Mouse (Mus musculus) adrenal gland, postnatal 25 days (tissue): ENCODE data around the gene Atp1a2. TPM values are rescaled to one million over a fixed set of nuclear protein-coding genes. Genes with fewer than 3 reads are reported as not detected.

Source experiments
- DNase-seq: peaks from one replicate; pipeline ENCODE4 v3.0.0; 2021; ENCODE audit warnings: mixed read lengths
- total RNA-seq: library from RNA; stranded (reverse); gene quantifications from 2 replicates; pipeline ENCODE4 v1.2.3, GENCODE M21; 2021

The Atp1a2 gene
- total RNA-seq, 1 experiment from 2014 or later: 110 TPM

DNA sequence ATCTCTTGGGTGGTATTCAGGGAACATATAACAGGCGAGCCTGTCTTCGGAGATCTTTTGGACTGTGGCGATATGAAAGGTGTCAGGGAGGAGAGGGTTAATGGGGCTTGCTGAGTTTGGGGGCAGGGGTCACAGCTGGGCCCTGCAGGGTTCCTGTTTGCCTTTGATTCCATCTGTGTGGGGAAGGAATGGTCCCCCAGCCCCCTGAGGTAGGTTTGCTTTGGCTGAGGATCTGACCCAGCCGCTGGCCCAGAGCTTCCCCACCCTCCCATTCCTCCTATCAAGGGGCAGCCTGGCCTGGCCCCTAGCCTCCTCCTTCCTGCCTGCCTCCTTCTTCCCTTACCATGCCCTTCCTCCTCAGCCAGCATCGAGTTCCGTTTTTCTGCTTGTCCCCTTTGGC lies 5.0 kb upstream of the Atp1a2 start:
- no peak for DNase-seq

DNA sequence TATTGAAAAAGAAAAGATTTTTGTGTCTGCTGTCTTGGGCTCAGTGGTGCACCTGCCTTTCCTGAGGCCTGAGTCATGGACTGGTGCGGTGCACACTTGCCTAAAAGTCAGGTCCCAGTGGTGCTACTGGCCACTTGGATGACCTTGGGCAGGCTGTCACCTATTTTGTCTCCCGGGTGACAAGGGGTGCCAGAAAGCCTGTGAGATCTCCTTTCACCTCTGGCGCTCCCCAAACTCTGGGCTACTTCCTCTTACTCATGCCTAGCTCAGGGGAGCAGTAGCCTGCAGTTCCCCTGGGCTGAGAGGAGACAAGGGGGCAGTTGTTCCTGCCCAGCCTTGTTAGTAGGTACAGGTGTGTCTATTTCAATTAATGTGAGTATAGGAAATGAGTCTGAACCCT lies 4.4 kb upstream of the Atp1a2 start:
- DNase-seq: no peak

DNA sequence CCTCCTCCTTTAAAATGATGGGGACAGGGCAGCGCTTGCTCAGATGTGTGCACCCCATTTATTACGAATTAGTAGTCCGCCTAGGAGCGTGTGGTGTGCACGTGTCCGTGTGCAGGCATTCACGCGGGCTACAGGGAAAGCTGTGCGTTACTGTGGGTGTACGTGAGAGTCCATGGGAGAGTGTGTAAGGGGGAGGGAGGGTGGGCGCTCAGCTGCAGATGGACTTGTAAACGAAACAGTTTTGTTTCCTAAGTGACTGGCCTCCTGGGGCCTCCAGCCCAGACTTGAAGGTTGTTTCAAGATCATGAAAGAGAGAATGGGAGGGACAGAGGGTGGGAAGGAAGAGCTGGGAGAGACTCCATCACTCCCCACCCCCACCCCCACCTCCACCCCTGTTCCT lies 3.3 kb upstream of the Atp1a2 start:
- no peak for DNase-seq

DNA sequence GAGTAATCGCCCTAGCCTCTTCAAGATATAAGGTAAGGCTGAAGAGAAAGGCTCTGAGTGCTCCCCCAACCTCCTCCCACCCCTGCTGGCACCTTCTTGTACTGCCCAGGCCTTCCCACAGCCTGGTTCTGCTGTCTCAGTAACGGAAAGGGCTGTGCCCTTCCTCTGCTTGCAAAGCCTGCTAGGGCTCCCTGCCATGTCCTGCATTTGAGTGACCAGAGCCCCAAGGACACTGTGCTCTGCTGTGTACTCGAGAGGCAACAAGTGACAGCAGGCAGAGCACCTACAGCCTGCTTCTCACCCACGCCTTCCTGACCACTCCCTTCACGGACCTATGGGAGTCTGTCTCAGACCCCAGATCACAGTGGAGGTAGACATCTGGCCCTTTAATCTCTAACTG lies 2.4 kb upstream of the Atp1a2 start:
- peak; percentile 62 for DNase-seq

DNA sequence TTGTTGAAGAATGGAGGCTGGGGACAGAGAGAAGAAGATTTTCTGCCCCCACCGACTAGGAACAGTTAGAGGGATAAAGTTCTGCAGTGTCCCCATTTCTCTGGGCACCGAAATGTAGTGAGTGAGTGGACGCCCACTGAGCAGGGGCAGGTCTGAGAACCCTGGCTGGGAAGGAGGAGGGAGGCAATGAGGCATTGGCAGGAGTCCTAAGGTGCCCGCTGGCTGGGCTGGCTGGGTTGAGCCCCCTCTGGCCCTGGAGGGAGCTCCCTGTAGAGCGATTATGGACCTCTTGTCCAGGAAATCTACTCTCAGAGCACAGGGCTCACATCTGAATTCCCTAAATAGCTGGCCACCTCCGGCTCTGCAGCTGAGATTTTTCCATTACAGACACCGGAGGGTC lies 1.7 kb upstream of the Atp1a2 start:
- no peak for DNase-seq

DNA sequence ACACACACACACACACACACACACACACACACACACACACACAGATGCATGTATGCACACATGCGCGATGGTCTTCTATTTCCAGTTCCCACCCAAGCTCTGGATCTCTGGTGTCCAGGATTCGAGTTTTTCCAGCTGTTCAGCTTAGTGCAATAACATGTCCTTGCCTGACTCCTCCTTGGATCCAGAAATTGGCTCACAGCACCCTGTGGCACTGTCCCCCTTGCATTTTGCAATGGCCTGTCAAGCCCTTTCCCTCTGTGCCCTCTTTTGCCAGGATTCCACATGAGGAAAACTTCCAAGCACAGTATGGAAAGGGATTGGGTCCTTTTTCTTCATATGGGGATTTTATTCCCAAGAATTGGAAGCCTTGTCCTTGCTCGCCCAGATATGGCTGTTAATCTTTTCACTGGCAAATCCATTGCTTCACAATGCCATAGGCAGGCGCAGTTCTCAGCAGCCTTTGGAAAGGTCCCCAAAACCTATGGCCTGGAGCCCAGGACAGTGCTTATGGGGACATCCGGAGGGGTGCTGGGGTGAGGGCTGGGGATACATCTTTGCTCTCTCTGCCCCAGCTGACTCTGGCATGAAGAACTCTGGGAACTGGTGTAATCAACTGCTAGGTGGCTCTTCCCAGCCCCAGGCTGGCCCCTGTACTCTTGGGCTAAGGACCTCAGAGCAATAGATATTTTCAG lies 901 bp downstream of the Atp1a2 start:
- no peak for DNase-seq

DNA sequence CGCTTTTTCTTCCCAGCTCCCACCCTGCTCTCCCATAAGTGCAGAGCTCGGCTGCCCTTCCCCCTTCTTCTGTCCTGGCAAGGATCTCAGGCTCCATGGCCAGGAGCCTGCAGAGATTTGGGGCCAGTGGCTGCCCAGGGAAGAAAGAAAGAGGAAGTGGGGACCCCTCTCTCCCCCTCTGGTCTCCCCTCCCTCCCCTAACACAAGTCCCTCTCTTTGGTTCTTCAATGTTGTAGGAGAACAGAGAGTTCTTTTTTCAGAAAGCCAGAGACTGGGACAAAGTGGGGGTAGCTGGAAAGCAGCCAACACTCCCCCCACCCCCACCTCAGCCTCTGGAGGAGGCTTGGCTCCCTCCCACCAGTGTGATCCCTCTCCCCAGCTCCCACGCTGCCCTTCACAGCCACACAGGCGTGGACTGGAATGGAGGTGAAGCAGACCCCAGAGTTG lies 2.1 kb downstream of the Atp1a2 start:
- DNase-seq: no peak

DNA sequence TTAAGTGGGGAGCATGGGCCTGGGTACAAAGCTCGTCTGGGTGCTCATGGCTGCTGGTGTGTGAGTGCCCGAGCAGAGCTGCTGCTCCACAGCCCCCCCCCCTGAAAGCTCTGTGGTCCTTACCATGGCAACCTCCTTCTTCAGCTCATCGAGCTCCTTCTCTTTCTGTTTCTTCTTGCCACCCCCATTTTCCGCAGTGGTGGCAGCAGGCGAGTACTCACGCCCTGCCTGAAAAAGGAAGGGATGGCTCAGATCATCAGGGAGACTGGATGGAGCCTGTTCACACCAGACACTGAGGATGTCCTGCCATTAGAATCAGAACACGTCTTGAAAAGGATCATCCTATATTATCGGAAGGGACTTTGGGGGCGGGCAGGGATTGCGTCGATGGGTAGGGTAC lies 4.4 kb downstream of the Atp1a2 start:
- no peak for DNase-seq

DNA sequence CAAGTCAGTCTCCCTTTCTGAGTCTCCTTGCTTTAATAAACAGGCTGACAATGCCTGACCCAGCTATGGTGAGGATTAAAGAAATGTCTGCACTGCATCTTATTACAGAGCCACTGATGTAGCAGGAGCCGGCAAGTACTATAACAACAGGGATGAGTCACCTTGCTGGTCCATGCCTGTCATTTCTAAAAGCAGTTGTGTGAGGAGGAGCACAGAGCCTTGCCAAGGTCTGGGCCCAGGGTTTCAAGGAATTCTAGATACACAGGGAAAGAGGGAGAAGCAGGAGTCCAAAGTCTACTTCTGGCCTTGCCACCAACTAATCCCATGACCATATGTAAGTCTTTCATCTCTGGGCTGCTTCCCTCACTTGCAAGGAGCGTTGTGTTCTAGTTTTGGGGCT lies 5.0 kb downstream of the Atp1a2 start:
- DNase-seq: no peak

DNA sequence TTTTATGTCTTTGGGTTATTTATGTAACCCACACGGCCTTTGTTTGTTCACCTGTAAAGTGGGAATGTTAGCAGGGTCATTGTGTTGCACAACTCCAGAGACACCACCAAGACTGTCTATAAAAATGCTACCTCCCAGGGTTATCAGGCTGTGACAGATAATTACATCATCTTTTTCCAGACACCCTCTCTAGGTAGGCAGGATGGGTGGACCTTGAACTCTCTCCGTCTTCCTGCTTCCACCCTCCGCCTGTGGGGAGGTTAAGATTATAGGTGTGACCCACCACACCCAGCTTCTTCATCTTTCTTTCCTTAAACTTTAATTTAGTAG lies 8.3 kb downstream of the Atp1a2 start:
- no peak for DNase-seq

DNA sequence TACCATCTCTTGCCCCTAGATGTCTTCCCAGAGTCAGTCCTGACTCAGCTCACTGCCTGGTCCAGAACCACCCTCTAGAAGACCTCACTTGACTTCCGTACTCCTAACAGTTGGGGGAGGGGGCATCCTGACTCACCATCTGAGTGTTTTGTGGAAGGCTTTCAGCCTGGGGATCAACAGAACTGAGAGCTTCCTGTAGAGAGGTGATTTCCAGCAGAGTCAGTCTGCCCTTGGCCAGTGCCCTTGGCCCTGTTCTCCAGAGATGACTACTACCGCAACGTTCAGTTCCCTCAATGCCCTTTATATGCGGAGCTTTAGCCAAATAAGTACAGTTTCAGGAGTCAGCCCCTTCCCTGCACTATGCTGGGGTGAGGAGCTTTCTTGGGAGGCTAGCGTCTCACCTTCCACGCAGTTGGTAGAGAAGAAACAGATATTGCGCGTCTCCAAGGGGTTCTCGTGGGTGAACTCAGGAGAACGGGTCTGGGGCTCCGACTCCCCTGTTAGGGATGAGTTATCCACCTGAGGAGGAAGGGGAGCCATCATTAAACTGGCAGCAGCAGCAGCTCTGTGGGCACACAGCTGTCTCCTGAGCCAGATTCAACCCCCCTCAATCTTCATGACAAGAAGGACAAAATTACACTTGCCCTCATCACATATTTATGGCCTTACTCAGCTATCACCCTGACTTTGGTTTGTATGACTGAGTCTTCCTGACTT lies 8.8 kb downstream of the Atp1a2 start:
- DNase-seq: peak; percentile 57

DNA sequence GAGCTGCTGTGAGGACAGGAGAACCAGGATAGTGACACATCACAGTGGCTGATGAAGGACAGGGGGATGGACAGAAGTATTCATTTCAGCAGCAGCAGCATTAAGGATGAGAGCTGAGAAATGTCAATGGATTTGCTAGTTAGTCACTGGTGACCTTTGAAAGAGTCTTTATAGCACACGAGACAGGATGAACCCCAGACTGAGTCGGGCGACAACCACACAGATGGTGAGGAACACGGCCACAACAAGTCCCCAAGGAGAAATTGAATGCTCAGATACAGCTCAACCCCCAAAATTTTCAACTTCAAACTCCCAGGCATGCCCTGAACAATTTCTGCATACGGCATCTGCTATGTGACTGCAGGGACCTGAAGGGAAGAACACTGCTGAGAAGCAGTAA lies 11.1 kb downstream of the Atp1a2 start:
- no peak for DNase-seq

DNA sequence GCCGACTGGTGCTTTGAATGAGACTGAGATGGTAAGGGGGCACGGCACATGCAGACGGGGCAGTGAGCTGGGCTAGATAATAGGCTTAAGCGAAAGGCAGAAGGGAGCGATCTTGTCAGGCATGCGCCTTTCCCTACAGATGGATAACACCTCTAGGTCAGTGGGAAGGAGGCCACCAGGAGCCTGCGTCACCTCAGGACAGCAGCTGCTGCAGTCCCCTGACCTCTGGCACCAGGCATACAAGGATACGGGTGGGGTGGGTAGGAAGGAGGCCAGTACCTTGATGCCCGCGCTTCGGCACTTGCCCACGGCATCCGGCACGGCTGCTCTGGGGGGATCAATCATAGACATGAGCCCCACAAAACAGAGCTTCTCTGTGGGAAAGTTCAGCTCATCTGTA lies 13.6 kb downstream of the Atp1a2 start:
- DNase-seq: no peak

DNA sequence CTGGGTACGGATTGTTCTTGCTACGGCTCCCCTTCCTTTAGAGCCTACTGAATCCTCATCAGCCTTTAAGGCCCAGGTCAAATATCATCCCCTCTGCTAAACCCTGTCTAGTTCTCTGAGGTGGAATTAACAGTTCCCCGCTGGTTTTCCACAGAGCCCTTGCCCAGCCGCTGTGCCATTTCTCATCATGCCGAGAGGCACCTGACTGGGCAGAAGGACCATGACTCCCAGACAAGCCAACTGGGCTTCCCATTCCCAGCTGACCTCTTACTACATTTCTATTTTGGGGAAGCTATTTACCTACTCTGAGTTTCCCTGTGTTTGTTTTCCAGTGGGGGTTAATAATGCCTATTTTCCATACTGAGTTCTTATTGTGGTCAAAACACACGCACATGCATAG lies 14.8 kb downstream of the Atp1a2 start:
- no peak for DNase-seq

DNA sequence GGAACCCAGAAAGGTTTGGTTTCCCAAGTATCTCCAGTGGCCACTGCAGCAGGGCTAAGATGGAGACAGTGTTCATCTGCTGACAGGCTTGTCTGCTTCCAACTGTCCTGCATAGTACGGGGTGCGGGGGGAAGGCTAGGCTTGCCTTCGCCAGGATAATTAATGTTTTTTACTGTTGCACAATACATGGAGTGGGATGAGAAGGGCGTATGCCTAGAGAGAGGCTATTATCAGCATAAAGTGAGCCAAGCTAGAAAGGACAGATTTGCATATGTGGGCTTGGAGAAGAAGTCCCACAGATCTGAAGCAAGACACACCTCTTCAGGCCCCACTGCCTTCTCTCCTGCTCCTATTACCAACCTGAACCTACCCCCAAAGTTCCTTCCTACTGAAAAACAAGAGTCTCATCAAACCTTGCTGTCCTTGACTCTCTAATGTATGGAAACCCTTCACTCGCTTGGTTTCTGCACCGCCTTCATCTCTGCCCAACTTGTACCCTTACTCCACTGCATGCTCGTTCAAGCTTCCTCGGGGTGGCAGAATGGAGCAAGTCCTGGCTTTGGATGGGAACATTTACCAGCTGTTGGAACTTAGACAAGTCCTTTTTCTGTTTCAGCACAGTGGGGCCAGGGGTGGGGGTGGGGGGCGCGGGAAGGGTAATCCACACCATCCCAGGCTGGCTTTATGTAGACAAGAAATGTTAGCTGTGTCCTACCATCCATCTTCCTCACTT lies 16.2 kb downstream of the Atp1a2 start:
- no peak for DNase-seq

DNA sequence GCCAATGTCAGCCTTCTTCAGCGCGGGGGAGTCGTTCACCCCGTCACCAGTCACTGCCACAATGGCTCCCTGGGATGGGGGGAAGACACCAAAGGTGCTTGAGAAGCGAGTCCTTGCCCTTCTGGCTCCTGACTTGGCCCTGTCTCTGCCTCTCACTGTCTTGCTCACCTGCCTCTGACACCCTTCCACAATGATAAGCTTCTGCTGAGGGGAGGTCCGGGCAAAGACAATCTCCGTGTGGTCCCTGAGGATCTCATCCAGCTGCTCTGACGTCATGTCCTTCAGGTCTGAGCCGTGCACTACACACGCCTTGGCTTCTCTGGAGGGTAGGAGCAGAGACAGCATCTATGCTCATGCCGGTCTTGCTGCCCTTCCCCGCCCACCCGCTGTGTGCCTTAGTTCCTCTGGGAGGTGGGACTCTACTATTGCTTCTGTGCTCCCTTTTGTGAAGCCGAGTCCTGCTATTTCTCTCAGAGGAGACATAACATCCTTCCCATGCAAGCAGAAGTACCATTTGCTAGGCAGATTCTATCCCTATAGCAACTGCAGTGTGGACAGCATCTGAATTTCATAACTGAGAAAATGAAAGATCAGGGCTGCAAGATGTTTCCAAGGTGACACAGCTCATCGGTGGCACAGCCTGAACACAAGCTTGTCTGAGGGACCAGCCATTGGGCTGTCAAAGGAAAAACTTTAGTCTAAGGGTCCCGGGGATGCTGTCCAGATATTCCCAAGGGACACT lies 17.9 kb downstream of the Atp1a2 start:
- DNase-seq: no peak

DNA sequence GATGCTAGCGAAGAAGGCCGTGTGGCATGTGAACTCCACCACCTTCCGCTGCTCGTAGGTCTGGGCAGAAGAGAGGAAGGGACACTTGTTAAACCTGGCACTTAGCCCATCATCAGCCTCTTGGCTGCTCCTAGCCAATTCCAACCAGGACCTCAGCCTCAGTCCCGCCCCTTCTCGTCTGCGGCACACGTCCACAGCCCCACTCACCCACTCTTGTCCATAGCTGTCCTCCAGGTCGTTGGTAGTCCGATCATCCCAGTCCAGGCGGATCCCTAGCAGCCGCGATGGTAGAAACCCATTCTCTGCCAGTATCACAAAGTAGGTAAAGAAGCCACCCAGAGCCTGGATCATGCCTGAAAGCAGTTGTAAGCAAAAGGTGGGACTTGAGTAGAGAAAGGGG lies 19.5 kb downstream of the Atp1a2 start:
- DNase-seq: no peak

DNA sequence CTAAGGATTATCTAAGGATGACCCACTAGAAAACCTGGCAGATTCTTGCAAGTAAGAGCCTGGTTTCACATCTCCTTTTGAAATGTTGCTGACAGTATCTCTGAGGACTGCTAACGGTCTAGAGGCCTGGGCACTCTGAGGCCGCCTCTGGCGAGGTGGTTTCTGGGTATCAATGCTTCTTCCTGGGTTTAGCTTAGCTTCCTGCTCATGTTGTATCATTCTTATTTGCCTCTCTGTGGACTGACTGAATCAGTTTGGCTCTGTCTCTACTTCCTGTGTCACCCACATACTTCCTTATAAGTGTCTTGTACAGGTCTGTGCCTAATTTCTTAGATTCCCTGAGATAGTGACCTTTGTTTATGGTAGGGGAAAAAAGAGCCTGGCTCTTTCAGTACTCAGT lies 20.7 kb downstream of the Atp1a2 start:
- DNase-seq: no peak

DNA sequence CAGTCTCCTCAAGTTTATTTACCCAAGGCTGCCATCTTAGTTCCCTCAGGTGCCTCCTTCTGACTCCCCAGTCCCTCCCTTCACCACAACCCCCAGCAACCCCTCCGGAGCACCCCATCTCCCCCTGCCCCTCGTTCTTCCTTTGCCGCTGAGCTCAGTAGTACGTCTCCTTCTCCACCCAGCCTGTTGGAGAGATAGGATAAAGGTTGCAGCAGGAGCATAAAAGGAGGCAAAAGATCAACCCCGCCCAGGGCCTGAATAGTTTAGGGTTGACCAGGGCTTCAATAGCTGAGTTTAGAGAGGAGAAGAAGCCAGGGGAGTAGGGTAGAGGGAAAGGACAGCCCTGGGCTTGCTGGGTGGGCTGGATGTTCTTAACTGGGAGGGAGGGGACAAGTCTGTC lies 23.3 kb downstream of the Atp1a2 start:
- no peak for DNase-seq

DNA sequence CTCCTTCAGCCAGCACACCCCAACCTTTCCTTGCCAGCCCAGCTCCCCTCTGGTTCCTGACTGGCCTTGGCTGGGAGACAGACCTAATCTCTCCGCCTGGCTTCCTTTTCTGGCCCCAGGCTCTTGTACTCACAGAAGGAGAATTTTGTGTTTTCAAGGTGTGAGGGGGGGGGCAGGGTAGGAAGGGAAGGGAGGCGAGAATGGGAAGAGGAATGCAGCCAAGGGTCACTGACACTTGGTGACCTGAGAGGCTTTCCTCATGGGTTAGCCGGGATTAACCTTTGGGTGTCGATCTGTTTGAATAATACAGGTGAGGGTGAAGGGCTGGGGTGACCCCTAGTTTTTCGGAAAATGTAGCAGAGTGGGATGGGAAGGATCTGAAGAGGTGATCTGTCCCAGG lies 23.7 kb downstream of the Atp1a2 start:
- DNase-seq: no peak

DNA sequence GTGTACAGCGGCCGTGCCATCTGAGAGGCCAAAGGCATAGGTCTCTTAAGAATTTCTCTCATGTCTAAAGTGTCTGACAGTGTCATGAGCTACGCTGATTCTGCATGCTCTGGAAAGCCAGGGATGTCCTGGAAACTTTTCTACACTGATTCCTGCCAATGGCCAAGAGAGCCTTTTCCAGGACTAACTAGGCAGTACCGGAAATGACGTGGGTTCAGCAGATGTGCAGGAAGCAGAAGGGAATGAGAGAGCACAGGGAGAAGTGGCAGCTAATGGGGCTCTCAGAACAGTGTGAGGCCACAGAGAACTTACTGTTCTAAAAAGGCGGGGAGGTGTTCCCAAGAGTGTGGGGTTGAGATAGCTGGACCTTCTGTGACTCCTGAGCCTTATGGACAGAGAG lies 24.5 kb downstream of the Atp1a2 start:
- DNase-seq: no peak

DNA sequence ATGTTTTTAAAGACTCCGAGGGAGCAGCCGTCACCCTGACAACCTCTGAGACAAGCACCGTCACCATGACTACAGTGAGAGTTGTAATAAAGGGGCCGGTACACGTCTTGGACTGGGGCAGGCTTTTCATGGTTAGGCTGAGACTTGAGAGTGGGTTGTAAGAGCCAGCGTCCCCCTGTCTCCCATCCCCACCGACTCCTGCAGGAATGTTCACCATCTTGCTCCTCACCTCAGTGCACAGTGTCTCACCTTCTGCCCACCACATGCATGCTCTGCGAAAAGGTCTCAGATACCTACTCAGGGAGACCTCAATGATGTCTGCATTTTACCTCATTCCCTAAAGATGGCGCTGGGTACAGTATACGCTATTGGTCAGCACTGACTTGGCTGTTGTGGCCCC lies 26.1 kb downstream of the Atp1a2 start:
- no peak for DNase-seq

DNA sequence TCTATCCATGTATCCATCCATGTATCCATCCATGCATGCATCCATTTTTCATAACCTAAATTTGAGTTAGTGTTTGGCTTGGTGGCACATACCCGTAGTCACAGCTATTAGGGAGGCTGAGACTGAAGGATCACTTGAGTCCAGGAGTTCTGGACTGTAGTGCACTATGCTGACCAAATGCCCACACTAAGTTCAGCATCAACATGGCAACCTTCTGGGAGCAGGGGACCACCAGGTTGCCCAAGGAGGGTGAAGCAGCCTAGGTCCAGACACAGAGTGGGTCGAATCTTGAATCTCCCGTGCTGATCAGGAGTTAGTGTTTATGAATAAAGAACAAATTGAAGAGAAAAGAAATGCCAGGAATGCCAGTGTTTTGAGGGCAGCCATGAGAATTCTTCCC lies 26.7 kb downstream of the Atp1a2 start:
- DNase-seq: no peak
